Mouse (Mus musculus) embryo, embryonic 9.5 days (tissue): ENCODE results near the gene Actg1.
A peak's percentile ranks its signal among the peaks of the same experiment; 100 is the strongest.

ENCODE experiments used
- DNase-seq: peaks from one replicate; pipeline ENCODE4 v3.0.0-alpha.2; 2017; ENCODE audit errors: extremely low spot score

Gene Actg1

DNA sequence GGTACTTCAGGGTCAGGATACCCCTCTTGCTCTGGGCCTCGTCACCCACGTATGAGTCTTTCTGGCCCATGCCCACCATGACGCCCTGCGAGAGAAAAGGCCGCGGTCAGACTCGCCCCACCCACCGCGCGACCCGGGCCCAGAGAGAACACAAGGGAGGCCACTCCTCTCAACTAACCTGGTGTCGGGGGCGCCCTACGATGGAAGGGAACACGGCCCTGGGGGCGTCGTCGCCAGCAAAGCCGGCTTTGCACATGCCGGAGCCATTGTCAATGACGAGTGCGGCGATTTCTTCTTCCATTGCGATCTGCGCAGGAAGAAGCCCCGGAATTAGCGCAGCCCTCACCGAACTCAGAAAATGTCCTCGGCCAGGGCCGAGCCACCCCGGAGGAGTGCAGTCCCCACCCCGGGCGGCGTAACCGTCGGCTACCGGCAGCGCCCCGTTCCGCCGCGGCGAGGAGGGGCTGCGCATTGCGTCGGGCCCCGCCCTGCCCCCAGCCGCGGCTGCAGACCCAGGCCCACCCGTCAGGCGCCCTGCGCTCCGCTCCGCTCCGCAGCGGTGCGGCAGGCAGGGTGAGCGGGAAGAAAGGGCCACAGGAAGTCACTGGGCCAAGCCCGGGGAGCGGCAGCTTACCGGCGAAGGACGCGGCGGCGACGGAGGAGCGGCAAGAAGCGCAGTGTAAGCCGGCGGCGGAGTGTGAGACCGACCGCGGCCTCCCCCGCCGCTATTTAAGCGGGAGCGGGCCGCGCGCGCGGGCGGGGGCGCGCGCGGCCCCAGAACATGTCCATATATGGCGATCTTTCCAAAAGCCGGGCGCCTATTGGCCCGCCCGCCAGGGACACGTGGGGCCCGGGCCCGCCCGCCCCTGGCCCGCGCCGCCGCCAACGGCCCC is at the start of gene Actg1:
Gene Actg1 (minus strand): TSS at position 752 of the 893 bp plus-strand sequence.
- DNase-seq, result peak; percentile 93

DNA sequence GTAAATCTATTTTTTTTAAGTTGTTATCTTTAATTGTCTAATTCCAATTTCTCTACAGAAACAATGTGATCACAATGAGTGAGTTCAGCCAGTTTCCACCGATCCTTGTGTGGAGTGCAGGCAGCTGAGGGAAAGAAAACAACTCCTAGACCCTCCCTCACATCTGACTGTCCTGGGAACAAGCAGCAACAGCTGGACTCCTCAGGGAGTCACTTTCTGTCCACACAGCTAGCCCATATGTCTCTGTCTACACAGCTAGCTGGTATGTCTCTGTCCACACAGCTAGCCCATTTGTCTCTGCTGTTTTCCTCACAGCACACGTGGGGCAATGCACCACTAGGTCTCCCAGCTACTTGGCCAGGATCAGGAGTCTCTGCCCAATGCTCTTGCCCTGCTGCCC is 49.3 kb upstream of the Actg1 start:
- no peak for DNase-seq

DNA sequence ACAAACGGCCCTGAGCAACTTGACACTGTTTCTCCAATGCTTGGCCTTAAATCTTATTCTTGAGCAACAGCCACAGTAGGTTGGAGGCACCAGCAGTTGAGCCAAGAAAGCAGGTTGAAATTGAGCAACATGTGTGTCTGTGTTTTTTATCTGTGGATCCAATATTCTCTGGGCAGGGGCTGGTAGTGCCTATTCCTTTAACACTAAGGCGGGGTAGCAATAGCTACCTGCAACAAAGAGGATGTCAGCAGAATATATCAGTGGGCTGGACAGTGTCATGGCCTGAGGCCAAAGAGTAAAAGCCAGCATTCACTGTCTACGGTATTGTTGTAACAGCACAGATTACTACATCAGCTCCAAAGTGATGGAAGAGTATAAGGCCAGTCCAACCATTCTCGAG is 47.3 kb upstream of the Actg1 start:
- no peak for DNase-seq

DNA sequence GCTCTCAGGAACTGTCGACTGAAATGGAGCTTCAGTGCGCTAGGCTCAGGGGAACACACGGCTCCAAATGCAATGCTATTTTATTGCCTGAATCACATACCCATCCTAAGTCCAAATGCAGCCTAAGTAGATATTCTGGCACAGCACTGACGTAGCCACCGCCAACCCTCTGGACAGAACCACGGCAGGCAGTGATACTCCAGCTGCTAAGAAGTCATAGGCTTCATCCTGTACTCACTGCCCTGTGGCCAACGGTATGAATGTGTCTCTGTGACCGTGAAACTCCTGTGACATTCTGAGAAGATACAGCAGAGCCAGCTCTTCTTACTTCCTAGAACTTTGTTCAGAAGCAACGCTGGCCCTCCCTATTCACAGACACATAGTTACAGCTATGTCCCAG is 40.2 kb upstream of the Actg1 start:
- DNase-seq, result no peak

DNA sequence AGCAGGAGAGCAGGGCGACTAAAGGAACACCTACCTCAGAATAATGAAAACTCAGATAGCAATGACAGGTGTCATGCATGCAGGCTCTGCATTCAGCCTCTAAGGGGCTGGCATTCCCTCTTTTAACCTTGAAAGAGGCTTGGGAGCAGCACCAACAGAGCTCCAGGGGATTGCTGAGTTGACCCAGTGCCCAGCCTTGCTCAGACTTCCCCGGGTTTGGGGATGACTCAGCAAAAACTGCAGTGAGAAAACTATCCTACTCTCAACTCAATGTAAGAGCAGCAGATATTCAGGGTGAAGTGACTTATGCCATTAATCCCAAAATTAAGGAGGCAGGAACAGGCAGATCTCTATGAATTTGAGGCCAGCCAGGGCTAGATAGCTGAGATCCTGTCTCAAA is 38.8 kb upstream of the Actg1 start:
- DNase-seq, result no peak

DNA sequence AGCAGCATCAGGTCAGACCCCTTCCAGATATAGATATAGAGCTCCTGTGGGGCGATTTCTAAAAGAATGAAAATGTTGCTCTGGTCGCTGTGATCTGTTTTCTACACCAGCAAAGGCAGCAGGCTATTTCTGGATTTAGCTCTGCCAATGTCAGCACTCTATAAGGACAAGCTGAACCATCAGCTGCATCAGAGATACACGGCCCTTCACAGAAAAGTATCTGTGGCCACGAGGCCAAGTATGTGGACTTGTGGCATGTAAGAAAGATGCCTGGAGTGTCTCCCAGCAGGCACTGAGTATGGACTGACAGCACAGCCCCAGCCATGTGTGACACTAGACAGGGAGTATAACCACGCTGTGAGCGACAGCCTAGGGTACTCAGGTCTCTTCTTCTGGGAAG is 38.3 kb upstream of the Actg1 start:
- DNase-seq, result no peak

DNA sequence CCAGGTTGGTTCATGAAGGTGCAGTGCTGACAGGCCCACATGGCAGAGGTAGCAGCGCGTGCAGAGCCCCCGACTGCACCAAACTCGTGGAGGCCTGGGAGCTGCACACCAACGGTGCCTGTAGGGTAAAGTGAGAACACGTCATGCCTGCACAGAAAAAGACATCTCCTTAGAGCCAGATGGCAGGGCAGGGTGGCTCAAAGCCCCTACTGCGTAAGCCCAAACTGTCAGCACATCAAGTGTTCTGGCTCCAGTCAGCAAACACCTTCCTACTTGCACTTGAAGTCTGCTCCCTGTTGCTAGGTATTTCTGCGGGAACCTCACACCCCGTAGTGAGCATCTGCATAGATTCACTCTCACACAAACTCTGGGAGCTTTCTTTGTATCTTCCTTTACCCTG is 34.2 kb upstream of the Actg1 start:
- no peak for DNase-seq

DNA sequence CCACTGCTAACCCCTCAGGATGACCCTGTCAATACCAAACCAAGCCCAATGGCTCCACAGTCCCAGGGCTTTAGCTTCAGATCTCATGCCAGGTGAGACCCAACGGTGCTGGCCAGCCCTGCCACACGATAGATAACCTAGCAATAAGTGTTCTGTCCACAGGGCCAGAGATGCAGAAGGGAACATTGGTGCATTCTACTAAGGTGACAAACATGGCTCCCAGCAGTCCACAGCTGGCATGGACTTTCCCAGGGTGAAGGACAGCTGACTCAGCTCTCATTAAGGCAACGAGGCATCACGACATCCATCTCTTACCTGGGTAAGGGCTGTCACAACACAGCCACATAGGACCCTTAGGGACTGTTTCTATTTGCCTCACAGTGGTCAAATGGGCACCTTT is 32.8 kb upstream of the Actg1 start:
- DNase-seq, result no peak

DNA sequence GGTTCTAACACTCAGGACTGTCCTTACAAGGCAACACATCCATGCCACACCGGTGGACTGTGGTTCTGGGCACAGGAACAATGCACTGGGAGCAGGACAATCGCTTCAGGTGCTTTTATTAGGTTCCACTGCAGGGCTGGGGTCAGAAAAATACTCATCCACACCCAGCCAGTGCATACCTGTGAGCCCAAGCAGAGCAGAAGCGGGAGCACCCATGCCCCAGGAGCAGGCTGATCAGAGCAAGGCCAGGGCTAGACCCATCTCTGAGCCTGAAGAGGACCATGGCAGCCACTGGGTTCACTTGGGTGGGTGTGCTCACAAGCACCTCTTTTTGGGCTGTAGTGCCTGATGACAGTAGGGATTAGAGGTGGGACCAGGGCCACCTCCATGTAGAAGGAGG is 31.9 kb upstream of the Actg1 start:
- no peak for DNase-seq

DNA sequence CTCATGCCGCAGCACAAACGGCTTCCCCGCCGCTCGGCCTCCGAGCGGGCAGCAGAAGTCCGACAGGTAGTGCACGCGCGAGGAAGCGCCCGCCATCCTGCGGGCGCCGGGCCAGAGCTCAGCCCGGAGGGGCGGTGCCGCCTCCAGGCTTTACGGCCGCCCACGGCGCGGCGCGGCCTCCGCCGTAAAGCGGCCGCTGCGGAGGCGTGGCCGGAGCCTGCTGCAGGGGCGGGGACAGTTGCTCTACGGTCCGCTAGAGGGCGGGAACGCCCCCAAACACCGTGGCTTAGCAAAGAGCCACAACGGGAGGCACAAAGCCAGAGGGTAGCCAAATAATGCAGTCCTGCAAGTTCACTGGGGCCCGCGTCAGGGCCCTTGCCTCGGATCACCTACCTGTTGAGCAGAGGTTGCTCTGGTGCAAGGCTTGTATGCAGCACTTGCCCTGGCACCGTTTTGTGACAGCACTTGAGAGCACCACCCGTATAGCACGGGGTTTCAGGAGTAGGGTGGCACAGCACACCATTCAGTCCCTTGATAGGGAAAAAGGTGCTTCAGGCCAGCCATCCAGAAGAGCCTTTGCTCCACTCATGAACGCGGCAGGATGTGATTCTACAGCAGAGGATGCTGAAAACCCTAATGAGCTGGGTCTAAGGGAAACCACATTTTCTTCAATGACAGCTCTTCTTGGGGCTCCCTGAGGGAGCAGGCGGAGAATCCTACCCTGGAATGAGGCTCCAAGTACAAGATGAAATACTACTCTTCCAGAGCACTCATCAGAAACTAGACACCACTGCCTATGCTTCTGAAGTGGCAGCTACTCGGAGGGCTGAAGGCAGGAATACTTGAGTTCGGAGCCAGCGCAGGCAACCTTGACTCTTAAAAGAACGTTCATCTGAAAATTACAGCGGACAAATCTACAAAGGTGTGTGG is 30.5 kb upstream of the Actg1 start, which contains the start of gene Faap100:
Gene Faap100 (minus strand): TSS at position 154 of the 930 bp plus-strand sequence.
- DNase-seq, result peak; percentile 88

DNA sequence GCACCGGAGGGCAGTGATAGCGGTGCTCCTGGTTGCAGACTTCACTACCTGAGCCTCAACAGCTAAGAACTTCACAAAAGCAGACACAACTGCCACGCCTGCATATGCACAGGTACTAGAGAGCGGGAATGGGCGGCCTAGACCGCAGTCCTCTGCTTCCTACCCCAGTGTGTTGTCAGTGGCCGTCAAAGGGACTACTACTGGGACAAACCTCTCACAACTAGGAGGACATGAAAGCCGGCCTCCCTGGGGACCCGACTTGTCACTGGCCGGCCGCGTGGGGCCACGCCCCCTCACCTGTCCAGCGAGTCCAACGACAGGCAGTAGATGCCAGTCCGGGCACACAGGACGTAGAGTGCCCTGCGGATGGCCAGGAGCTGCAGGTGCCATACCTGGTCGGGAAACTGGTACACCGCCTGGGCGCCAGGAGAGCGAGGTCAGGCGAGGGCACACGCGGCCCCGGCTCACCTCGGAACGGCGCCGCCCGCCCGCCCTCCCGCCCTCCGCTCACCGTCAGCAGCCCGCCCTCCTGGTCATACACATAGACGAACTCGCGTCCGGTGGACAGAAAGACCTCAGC is 29.8 kb upstream of the Actg1 start:
- DNase-seq, result no peak

DNA sequence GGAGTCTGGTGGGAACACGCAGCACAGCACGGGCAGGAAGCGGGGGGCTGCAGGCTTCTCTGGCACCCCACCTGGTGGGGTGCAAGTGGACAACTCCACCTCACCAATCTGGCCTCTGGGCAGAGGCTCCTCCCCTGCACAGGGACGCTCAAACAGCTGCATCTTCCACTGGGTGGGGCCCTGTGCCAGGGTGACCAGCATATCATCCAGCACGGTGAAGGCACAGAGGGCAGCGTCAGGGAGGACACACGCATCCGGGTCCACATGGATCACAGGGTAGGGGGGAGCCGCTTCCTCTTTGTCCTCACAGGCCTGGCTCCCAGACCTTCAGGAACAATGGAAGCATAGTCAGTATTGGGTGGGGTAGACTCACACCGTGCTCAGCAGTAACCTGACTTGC is 29.0 kb upstream of the Actg1 start:
- no peak for DNase-seq

DNA sequence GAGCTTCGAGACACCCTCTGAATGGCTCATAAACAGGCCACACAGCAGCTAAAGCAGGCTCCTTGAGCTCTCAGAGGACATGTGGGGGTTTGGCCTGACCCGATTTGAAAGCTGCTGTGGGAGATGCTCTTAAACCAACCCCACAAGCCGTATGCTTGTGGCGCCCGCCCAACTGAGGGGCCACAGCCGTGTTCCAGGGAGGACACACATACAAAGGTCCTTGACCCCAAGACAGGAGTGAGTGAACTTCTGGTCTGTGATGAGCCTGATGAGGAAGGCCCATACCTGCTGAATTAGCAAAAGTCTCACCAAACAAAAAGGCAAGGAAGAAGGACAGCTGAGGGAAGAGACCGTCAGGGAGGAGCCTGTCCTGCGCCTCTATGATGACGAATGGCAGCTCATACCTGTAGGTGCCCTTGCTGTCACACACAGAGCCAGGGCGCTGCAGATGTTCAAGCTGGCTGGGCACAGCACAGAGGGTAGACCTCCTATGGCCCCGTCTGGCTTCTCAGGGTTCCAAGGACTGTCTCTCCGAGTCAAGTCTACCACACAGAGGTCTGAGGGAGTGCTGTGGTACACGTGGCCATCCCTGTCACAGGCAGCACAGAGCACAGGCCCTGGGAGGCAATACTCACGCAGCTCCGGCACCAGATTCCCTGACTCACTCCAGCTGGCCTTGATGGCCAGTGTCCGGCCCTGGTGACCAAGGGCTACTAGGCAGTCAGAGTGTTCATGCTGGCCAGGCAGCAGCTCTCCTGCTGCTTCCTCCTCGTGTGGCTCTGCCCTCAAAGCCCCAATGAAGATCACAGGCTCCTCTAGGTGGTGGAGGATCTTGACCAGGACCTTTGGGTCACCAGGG is 28.2 kb upstream of the Actg1 start:
- no peak for DNase-seq

DNA sequence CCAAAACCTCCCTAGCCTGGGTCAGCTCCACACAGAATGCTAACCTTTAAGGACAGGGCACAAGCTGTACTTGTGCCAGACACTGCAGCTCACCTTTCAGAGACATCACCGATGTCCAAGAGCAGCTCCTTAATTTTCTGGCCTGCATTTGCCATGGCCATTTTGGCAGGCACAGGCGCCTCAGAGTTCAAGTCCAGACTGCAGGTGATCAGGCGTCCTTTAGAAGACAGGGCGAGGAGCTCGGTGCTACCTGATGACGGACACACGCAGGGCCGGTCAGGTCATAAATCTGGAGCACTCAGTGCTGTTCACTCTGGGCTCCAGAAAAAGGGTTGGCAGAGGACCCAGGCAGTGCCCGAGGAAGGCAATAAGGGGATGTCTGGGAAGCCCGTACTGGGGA is 27.0 kb upstream of the Actg1 start:
- DNase-seq, result no peak

DNA sequence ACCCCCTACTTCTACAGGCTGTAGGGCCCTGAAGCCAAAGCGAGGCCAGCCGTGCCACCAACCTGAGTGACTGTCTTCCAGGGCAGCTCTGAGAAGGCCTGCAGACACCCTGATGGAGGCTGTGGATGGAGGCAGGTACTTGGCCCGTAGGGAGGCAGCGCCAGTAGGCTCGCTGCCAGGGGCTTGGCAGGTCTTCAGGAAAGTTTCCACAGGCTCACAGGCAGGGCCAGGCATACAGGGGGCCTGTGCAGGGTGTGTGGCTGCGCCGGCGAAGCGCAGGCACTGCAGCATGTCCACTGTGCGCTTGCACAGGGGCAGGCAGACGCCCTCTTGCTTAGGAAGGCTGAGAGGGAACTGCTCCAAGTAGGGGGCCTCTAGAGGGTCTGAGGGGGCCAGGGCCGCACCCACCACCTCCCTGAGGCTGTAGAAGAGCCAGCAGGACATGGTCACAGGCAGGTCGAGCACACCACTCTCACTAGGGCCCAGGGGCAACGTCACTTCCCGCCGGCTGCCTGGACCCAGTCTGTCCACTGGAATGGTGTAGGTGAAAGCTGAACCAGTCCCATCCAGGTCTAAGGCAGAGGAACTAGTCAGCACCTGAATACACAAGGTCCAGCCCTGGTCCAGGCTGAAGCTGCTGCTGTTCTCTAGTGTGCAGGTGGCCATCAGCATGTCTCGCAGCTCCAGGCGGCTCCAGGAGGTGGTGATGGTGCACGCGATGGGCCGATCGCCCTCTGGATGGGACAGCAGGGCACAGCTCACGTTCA is 25.7 kb upstream of the Actg1 start:
- no peak for DNase-seq

DNA sequence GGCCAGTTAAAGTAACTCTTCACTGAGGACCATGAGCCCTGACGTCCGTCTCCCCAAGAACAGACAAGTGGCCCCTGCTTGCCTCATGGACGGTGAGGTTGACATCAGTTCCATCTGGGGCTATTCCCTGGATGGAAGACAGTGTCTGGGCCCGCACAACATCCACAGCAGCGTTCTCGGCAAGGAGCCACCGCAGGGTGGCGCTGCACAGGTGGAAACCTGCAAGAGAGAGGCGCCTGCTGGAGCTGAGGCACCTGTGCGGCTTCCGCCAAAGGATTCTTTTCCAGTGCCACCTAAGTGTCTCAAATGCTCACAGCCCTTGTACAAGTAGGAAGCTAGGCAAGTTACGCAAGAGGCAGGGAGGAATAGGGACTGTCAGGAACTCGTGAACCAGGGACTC is 24.7 kb upstream of the Actg1 start:
- DNase-seq, result no peak

DNA sequence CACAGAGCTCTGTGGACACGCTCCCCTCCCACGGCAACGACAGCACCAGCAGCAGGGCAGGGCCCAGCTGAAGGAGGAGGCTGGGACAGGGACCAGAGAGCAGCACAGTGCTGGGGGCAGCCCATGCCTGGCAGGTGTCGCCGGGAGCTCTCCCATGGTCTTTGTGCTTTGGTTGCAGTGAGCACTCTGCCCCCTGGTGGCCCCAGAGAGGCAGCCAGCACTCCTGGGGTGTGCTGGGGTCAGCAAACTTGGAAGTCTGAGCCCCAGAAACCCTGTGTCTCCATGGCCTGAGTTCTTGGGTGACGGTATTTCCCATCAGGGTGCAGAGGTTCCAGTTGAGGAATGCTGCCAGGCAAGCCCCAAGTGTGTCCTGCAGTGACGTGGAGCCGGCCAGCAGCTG is 21.3 kb upstream of the Actg1 start:
- DNase-seq, result peak; percentile 49

DNA sequence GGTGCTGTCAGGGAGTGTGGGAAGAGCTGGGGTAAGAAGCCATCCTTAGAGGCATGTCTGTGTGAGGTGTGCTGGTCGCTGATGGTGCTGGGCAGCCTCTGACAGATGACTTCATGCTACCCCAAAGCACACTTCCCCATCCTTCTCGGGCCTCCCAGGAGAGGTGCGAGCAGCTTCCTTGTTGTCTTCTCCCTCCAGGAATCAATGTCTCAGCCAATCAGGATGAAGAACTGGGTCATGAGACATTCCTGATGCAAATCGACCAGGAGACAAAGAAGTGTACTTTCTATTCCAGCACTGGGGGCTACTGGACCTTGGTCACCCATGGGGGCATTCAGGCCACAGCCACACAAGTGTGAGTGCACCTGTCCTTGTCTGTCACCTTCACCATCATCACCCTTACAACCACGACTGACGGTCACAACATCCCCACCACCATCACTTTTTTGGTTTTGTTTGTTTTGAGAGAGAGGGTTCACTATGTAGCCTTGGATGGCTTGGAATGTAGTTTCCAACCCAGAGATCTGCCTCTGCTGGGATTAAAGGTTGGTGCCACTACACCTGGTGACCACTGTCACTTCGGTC is 18.2 kb upstream of the Actg1 start:
- no peak for DNase-seq

DNA sequence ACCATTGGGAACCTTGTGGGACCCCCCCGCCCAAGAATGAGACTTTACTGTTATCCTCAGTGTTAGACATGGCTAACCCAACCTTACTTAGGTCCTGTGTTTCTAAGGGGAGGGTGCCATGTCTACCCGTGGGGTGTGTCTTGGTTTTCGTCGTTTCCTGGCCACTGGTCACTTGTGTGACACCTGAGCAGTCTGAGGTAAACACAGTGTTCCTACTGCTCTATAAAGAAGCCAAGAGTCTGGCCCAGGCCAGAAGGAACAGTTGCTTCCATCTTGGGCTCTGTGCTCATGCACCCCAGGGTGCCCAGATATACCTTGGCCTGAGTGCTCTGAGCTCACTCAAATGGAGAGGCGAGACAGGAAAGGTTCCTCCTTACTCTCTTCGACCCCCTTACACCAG is 14.5 kb upstream of the Actg1 start:
- DNase-seq, result no peak

DNA sequence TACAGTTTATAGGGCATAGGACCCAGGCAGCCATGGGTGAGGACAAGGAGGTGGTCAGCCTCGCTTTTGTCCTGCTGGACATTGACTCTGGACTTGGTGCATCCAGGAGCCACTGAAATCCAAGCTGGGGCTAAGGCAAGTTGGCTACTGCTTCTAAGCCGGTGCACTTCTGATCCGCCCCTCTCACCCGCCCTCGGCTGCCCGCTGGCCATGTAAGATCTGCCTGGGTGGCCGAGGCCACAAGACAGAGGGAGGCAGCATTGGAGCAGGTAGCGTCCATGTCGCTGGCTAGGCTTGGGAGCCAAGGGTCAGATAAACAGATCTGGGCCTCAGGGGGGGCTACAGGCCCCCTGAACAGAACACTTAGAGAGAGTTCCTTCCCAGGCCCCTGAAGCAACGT is 13.0 kb upstream of the Actg1 start, which contains the start of gene Fscn2:
Gene Fscn2 (plus strand): TSS at position 240 of the 400 bp plus-strand sequence.
- DNase-seq, result no peak
